Mouse (Mus musculus): Measurements from ENCODE around the gene Tcf7l2.

- TF ChIP-seq CTCF (IDR thresholded peaks at IDR 0.05; ENCODE audit: low read depth) = peak; percentile 77
- no peak for TF ChIP-seq EP300 (optimal IDR thresholded peaks at IDR 0.05)
Measured at GRCm38 (mm10) chr19:55895317-55895716, 153.7 kb downstream of the Tcf7l2 start.

Measured in stomach, postnatal 0 days (tissue).